Mouse (Mus musculus): ENCODE results near the gene Asf1a.
"Not testable (repeated sequence)": the region's sequence is repeated elsewhere in the genome, so short reads cannot be mapped to it uniquely, and the experiment has no call there.

Gene Asf1a

DNA sequence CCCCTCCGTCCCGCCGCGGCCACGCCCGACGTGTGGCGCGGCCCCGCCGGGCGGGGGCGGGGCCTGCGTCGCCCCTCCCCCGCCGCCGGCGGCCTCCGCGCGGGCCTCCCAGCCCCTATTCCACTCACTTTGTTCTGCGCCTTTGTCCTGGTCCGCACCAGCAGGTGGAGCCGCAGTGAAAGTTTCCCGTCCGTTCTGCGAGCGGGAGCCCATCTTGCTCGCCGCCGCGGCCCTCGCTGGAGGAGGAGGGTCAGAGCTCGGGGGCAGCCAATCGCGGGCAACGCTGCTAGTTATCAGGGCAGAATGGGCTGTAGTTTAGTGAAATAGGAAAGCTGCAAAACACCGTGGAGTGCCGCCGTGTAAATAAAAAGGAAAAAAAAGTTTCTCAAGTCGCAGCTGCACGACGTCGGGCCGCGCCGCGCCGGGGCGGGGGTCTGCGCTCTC lies at the start of gene Asf1a:
Gene Asf1a, plus strand, starts transcription at position 81 of the 444 bp plus-strand sequence.
- DNase-seq: peak; percentile 95

DNA sequence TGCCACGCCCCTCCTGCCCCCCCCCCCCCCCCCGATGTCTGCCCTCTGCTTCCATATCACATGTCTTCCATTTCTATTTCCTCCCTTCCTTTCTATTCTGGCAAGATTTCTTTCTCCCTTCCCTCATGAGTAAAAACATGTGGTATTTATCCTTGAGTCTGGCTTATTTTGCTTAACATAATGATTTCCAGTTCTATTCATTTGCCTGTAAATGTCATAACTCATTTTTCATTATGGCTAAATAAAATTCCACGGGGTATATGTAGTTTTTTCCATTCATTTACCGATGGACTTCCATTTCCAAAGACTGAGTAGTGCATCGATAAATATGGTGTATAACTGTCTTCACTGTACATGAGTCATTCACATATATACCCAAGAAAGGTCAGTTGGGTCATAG lies 34.6 kb upstream of the Asf1a start:
- DNase-seq: no peak

DNA sequence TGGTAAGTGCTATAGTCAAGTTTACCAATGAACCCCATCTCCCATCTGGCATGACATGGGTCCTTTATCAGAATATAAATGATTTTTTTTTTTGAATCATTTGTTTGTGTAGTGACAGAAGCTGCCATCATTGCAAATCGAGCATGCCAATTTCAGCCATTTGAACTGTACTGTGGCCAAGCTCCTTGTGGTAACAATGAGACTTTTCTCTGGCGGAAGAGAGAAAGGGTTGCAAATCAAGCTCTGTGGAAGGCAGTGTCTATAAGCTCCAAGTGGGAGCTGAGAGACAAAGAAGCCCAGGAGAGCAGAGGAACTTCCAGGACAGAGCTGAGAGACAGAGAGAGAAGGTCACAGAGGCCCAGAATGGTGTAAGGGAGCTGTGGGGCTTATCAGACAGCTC lies 31.0 kb upstream of the Asf1a start:
- DNase-seq: no peak

DNA sequence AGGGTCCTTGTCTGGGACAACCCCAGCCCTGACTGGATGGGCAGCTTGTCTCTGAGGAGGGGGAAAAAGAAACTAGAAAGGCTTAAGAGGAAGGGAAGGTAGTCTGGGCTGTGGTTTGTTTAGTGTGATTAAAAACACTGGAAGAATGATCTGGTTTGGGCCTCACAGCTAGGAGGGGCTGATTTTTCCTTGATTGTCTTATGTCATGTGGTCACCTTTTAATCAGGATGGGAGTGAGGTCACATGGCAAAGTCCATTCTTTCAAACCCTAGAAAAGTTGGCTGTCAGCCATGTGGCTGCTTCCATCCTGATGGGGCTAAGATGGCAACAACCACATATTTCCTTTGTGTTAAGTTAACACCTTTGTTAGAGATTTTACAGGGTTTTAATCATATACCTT lies 28.0 kb upstream of the Asf1a start:
- DNase-seq: no peak

DNA sequence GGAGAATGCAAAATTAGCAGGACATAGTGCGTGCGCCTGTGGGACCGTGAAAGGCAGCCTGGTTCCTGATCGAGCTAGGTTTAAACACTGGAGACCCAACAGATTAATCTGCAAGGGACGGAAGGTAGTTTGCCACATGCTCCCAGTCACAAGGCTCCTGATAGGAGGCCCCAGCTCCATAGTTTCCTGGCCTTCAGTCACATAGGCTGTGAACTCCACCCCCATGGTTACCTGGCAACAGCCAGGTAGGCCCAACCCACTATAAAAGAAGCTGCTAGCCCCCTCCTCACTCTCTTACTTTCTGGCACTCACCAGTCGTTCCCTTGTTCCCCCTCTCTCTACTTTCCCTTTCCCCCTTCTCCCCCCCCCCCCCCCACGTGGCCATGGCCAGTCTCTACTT lies 16.4 kb upstream of the Asf1a start:
- no peak for DNase-seq

DNA sequence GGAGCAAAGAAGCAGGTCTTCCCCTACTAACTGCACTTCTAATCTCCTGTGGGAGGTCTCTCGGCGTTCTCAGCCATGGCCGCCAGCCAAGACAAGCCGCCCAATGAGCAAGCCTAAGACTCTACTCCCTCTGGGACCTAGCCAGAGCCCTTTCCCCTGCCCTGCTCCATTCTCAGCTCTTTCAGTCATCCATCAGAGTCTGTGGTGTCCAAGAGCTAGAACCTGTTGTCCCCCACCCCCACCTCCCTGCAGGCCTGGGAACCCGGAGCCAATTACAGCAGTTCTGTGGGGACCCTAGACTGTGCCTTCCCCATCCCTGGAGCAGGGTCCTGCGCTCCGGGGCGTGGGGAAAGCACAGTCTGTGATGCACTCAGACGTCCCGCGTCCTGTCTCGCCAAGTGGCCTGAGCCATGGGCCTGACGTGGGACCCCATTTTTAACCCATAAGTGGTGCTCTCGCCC lies 15.9 kb upstream of the Asf1a start:
- peak; percentile 59 for DNase-seq

DNA sequence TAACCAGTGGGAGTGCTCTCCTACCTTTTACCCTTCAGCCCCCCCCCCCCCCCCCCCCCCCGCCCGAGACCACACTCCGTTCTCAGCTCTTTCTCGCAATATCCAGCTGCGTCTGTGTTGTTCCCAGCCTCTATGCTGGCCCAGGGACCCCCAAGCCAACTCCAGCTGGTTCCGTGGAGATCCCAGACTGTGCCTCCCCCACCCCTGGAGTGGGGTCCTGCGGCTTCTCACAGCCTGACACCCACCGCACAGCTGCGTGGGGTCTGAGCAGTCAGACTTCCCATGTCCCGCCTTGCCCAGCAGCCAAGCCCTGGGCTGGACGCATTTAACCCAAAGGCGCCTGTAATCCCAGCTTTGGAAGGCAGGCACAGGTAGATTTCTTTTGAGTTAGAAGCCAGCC lies 15.5 kb upstream of the Asf1a start:
- no peak for DNase-seq

DNA sequence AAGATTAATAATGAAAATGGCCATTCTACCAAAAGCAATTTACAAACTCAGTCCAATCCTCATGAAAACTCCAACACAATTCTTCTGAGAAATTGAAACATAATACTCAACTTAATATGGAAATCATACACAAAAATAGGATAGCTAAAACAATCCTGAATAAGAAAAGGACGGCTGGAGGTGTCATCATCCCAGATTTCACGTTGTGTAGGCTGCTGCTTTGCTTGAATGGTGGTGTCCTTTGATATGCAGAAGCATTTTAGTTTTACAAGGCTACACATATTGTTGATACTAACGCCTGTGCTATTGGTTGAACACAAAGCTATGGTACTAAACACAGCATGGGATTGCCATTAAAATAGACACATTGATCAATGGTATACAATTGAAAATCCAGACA lies 10.8 kb upstream of the Asf1a start:
- no peak for DNase-seq

DNA sequence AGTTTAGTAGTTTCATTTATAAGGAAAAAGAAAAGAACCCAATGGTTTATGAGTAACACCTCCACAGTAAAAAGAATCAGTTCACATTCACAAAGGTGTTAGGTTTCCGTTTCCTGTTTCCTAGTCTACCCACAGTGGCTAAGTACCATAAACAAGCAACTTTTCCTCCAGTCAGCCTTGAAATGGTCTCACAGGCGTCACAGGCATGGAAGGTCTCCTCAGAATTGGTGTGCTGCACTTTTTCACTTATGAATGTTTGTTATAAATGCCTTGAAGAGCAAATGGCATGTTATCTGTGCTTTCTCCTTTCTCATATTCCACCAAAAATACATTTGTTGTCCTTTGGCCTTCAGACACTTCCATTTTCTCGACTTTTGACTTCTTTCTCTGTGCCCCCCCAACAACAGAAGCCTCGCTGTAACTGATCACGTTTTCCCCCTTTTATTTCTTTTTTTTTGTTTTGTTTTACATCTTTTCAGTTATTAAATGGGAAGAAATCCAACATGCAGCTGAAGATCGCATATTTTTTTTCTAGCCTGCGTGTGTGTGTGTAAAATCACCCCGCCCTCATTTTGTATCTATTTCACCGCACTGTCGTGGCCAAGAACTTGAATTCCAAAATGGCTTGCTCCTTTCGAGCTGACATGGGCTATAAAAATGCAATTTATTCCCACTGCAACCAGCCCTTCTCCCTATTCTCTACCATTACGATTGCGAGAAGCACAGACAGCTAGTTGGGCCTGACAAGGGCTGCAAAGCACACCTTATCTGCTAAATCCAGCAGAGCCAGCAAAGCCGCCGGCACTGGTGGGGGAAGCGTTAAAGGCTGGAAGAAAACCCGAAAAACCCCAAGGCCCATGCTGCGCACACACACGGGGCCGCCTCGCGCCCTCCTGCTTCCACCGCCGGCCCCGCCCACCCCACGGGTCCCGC lies 547 bp upstream of the Asf1a start:
- DNase-seq: no peak

DNA sequence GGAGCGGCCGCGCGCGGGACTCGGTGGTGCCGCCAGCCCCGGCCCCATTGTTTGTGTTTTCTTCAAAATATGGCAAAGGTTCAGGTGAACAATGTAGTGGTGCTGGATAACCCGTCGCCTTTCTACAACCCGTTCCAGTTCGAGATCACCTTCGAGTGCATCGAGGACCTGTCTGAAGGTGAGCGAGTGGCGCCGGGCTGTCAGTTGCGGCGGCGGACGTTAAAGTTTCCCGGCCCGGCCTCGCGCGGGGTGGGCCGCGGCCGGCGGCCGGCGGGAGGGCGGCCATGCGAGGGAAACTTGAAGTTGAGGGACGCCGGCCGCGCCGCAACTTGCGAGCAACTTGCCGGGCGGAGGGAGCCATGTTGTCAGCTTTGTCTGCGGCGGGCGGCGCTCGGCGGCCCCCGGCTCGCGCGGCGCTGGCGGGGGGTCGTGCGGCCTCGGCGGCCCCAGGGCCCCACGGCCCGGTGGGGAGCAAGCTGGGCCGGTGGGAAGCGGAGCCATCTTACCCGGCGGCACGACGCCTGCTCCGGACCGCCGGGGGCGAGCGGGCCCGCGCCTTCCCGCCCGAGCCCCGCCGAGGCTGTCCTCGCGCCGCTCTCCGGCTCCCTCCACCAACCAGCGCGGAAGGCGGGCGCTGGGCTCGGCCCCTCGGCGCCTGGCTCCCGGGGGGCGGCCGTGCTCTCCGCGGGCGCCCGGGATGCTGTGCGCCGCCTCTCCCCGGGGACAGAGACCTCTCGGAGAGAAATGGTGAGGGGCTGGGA lies 744 bp downstream of the Asf1a start:
- DNase-seq: peak; percentile 53

DNA sequence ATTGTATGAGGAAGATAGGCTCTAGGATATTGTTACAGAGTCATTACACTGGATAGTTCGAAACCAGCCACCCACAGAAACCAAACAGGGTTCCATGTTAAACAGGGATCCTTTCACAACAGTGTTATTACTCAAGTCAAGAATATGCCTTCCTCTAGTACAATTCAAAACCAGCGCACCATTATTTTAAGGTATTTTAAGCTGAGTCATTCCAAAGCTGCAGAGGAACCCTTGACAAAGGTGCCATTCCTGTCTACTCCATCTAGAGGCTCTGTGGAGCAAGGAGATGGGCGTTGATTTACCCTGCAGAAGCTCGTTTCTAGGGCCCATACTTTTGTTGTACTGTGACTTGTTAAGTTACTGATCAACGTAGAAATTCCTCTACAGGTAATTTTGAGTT lies 2.3 kb downstream of the Asf1a start:
- no peak for DNase-seq

DNA sequence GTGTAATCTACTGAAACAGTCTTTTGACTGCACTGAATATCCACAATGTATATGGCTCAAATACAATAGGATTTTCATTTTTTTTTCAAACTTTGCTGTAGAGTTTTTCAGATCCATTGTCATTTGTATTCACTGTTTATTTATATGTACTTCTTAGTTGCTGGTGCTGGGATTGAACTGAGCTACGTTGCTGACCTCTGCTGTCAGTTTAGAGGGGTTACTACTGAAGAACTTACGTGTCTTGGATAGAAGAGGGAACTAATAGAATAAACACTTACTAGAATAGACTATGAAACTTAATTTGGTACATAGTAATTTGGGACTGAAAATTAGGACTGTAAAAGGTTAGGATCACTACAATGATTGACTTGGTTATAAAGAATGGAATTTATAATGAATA lies 8.8 kb downstream of the Asf1a start:
- DNase-seq: no peak

DNA sequence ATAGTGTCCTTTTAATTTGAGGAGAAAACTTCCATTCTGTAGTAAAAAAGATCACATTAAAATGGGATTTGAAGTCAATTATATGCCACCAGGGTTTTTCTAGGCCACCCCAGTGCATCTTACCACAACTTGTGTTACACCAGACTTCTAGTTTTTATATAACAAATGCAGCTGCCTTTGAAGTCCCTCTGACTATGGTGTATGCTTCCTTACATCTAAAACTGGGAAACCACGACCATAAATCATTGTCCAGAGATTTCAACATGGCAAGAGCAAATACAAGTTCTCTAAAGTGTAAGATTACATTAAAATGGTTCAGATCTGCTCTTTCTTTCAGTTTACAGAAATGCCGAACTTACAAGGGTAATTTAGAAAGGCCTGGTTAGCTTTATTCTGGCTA lies 11.7 kb downstream of the Asf1a start:
- no peak for DNase-seq

DNA sequence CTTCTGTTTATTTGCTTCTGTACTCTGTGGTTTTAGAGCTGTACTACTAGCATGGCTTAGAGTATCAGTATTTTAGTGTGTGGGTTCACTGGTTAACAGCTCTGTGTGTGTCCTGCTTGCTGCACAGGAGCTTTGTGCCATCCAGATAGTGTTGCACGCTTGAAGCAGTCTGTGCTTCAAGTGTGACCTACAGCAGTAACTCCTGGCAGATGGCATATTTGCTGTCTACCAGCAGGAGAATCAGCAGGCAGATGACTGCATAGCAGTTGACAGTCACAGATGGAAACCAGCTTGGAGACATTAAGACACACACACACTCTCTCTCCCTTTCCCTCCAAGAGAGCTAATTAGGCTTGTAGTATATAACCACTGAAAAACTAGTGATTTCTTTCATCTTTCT lies 15.6 kb downstream of the Asf1a start:
- no peak for DNase-seq

DNA sequence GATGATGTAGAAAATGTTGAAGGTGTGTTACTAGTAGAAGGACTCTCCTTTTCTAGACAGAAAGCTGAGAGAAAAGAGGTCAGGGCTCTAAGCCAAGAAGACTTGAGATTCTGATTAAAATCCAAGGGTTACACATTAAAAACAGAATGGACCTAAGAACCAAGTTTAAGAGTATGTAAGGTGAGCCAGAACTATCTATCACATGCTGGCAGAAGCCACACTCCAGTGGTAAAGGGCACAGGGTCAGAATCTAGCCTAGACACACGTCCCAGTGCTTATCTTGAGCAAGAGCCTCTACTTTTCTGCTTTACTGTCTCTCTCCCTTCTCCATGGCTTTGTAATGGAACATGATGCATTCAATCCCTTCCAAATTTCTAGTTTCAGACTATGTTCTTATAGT lies 17.4 kb downstream of the Asf1a start:
- DNase-seq: no peak

DNA sequence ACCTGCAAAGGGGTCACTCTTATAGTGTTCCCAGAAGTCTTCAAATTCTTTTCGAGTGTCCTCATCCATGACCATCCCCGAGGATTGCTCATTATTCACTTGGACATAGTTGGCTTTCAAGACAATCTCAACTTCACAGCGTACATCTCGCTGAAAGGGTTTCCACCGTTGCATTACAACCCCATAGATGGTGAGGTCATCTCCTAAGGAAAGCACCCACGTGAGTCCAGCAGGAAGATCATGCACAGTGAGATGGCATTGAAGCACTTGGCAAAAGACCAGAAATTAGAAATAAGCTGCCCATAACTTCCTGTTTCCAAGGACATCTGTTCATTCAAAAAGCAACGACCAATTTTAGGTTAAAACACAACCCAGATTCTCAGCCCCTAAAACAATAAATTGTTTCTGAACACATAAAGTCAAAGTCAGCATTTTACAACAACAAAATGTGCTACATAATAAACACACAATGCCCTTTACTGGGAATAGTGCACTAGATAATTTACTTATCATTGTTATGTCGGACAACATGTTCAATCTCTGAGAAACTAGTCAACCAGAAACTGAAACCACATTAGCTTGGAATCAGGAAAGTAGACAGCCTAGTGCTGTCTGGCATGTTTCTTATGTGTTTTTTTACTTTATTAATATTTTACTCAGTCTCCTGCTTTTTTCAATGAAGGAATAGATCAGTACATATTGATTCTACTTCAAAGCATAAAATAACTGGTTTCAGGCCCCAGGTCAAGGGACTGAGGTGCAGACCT lies 19.5 kb downstream of the Asf1a start:
- DNase-seq: no peak

DNA sequence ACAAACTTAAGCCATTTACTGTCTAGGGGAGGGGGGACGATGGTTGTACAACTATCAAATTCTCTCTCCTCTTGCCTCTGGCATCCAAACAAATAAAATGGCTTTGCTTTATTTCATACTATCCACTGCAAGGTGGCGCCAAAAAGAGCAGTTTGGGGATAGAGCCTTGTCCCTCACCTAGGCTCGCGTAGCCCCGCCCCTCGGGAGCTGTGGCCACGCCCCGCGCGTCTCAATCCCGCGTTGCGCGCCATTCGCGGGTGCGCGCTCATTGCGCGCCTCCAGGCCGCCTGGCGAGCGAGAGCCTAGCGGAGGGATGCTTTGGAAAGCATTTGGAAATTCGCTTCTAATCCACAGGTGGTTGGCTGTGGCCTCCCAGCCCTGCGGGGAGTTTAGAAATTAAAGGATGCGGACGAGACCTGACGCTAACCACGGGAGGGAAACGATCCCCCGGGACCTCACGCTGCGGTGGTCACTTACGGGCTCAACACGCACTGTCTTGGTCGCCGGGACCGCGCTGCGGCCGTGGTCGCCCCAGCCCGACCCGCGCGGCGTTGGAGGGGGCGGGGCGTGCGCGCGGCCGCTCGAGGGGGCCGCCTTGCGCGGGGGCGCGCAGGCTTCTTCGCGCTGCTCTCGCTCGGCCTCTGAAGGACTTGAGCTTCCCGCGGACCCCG lies 32.8 kb downstream of the Asf1a start:
- peak; percentile 88 for DNase-seq

DNA sequence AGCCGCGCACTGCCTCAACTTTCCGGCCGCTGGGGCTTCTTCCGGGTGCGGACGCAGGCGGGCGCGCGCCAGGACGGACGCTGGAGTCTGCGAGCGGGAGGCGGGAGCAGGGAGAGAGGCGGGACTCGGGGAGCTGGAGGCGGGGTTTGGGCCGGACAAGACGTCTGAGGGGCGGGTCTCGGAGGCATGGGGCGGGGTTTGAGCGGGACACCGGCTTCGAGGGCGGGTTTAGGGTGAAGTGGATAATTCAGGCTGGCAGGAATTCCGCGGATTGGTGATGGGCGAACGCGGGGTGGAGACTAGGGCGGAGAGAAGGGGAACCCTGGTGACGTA lies 33.3 kb downstream of the Asf1a start:
- DNase-seq: peak; percentile 95

DNA sequence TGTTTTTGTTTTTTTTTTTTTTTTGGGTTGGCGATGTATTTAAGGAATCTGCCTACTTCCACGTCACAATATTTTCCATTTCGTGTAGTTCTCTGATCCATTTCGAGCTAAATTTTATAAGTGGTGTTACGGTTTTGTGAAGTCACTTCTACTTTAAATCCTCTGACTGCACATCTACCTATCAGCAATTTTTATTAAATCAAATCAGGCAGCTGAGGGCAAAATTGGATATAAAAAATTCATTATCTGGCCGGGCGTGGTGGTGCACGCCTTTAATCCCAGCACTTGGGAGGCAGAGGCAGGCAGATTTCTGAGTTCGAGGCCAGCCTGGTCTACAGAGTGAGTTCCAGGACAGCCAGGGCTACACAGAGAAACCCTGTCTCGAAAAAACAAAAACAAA lies 33.8 kb downstream of the Asf1a start, which contains the start of gene Mcm9:
Gene Mcm9, minus strand, starts transcription at position 101 of the 400 bp plus-strand sequence.
- not testable (repeated sequence) for DNase-seq

DNA sequence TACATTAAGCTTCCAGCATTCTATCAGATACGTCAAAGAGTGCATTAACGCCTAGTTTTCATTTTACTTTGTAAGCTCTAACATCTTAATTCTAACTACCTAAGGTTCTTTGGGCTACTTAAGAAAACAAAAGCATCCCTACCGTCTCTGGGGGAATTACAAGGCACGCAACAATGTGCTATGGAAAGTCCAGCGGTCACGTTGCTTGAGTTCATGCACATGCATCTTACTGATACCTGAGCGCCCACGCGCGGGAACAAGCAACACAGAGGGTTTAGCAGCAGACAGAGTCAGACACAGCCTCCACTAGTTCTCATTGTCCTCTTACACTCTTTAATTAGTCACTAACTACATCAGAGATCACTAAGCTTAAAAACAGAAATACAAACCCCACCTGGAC lies 37.6 kb downstream of the Asf1a start:
- DNase-seq: no peak

DNA sequence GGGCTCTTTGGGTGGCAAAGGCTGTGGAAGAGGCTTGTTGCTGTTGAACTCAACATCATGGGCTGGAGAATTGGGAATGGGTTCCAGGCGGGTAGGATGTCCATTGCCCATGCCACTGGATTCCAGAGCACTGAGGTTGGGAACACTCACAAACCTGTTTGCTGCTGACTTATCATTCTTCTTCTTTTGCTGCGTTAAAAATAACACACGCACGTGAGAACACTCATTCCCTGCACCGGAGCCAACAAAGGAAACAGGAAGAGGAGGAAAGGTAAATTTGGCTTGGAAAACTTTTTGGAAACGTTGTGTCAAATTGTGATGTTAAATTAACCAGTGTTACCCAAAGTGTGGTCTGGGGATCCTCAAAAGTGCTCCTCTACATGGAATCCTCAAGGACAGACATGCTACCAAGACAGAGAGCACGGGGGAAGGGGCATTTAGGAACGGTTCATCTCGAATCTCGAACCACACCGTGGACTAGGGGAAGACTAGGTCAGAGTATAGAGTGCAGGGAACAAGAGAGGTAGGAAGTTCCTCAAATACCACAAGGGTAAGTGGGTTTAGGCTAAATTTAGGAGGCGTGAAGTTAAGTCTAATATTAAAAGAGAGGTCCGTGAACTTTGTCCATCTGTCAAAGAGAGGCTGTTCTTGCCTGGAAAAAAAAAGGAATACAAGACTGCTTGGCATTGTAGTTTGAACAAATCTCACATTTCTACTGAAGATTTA lies 38.9 kb downstream of the Asf1a start:
- no peak for DNase-seq

DNA sequence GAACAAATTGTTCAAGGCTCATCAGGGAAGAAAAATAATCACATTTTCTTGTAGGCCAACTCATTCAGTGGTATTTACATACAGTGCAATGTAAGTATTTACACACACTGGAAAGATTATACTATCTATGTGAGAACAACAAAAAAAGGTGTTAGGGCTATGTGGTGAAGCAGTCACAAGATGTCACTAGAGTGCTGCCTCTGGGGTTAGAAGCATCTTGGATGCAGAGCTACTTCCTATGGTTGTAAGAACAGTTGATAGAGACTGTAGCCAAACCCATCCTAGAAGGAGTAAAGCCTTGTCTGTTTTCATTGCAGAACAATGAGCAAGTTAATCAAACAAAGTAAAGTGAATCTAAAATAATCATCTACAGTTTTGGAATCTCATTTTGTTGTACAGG lies 45.0 kb downstream of the Asf1a start:
- peak; percentile 13 for DNase-seq
